Mouse (Mus musculus) MN1 (cell line): ENCODE results near the gene Cdca4.

ENCODE experiments used
- DNase-seq: peaks from one replicate; pipeline ENCODE4 v3.0.0-alpha.2; 2016; ENCODE audit warnings: low spot score

Gene Cdca4

DNA sequence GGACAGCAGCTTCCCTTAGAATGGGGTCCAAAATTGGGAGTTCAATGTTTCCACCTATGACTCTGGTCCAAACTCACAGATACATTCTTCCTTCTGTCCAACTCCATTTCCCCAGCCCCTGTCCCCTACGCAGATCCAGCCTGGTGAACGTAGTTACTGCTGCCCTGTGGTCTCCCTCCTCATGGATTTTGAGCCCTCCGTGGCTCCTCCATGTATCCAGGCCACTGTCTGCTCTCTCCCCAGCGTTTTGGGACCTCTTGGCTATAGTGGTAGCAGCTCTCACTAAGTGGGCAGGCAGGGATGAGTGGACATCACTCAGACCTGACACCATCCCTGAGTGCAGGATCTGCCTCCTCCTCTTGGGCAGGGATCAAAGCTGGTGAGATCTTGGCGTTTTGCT, 30.5 kb downstream of the Cdca4 start:
- DNase-seq: no peak

DNA sequence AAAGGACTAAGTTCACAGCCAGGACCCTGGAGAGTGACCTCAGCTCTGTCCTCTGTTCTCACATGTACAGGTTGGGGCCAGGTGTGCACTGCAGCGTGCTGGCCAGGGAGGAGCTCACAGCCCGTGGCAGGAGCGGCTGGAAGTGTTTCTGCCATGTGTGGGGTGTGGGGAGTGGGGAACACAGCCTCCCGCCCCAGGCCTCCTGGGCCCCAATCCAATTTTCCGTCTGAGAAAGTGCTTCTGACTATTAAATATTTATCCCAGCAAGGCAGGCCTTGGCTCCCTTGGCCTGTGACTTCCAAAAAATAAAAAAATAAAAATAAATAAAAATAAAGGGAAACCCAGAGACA, 30.9 kb downstream of the Cdca4 start:
- DNase-seq: no peak

DNA sequence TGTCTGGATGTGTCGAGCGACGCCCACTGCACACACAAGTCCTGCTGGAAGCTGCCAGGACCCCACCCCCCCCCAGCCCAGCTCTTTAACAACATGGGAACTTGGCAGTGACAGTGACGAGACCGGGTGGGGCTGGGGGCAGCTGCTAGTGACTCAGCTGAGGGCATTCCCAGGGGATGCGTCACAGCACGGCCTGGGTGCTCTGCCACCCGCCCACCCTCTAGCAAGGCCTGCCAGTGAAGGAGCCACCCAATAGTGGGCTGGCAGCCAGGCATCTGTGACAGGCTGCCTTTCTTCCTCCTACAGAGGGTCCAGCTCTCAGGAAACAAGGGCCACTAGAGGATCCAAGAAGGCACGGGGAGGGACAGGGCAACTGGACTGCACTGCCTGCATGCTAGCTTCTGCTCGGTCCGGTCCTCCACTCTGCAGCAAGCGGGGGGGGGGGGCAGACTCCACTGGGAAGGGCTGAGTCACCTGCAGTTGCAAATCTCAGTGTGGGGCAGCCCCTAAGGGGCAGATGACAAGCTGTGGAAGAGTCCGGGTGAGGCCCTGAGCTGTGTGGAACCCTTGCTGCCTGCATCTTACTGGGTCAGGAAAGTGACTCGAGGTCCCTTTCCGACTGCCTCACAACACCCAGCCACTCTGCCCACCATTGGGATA, 31.4 kb downstream of the Cdca4 start:
- DNase-seq: peak; percentile 71

DNA sequence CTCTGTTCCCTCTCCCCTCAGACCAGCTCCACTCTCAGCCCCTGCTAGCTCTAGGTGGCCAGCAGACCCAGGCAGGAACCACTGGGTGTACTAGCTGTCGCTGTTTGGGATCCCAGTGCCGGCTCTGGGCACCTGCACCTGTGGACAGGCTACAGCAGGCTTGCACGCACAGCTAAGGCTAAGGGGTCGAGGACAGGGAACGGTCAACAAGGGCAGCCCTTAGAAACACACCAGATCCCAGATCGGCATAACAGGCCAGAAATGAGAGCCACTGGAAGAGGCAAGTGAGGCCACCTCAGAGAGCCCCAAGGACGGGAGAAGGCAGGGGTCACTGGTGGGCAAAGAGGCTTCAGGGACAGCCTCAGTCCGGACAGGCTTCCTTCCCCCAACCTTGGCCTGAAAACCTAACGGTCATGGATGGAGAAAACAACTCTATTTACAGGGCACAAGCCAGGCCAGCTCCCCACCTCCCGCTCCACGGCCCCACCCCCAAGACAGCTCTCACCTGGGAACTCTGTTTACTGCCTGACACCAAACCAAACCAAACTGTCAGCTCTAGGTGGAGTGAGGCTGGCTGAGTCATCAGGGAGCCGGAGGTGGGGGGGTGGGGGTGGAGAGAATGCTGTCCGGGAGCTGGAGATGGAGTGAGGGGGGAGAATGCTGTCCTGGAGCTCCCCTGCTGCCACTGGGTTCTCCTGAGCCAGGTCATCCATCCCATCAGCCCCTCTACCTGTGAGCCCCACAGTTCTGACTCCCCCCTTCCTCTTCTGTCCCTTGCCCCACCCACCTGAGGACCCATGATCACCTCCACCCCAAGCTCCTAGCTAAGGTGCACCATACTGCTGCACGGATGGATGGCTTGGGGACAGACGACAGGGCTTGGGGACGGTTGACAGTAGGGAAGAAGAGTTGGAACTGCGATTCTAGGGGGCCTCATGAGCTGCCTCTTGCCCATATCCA, 32.4 kb downstream of the Cdca4 start:
- no peak for DNase-seq

DNA sequence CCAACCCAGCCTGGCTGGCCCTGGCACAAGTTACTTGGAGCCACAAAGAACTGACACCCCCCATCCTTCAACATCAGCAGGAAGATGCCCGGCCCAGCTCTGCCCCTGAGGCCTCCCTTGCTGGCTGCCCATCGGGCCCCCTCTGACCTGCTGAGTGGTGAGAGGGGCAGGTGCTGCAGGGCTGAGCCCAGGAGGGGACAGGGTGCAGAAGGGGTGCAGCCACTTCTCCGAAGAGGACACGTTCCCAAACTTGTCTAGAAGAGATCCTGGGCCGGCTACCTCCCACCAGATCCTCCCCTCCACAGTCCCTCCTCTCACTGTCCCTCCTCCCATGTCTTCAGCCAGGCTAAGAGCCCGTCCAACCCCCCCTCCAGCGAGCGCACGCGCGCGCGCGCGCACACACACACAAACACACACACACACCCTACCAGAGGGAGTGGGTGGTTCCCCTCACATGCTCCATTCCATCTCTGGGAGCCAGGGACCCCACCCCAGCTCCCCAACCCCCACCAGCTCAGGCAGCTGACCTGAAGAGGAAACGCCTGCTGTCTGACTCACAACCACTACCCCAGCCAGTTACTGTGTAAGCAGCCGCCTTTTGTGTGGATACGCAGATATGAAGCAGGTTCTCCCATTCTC, 33.6 kb downstream of the Cdca4 start:
- DNase-seq: peak; percentile 30

DNA sequence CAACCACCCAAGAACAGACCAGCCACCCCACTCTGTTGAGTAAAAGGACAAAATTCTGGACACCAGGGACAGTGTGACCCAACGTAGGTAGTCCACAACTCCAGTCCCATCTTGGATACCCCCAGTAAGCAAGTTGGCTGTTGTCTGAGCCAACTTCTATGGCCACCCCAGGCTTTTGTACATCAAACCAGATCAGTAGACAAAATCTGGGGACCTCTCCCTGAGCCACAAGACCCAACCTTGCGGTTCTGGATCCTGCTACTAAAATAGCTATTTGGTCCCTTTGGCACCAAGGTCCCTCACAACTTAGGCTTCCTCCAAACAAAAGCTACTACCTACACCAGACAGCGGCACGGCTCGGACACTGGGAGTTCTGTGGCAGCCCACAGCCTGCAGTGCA, 34.2 kb downstream of the Cdca4 start:
- no peak for DNase-seq

DNA sequence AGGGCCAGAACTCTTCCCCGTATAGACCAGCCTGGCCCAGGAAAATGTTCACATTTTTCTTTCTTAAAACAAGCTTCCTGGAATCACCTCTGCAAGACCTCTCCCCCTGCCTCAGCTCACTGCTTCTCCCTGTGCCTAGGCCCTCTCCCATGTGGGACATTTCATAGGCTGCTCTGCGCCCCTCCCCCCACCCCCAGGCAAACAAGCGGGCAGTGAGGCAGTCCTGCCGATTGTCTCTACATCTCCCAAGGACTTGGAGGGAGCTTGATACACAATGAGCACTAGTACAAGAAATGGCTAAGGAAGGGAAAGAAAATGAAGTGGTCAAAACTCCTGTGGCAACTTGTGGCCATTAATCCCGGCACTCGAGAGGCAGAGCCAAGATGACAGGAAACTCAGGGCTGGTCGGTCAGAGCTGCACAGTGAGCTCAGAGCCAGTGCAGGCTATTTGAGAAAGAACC, 34.8 kb downstream of the Cdca4 start:
- no peak for DNase-seq

DNA sequence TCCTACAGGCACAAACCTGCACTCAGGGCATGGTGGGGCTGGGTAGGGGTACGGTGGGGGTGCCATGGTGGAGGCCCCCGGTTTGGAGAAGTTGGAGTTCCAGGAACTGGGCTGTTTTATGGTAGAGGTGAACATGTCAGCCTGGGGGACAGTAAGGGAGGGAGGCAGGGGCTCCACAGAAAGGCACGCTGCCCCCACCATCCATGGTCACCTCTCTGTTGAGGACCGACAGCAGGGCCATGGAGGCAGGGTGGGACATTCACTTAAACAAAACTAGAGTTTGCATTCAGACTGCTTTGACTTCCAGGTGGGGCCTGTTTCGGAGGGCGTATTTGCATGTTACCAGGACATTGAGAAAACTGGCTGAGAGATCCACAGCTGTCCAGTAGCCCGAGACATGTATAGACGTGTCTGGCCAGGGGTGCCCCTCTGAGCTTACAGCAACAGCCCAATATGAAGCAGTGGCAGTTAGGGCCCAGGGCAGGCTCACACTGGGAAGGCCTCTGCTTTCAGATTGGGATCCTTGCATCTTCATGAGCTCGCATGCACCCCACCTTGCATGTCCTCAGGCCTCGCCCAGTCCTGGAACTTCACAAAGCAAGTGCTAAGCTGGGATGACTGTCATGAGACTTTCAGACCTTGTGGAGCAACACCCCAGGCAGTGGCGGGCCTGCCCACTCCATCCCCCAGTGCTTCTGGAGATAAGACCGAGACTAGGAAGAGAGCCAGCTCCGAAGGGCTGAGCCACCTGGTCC, 35.4 kb downstream of the Cdca4 start:
- peak; percentile 28 for DNase-seq

DNA sequence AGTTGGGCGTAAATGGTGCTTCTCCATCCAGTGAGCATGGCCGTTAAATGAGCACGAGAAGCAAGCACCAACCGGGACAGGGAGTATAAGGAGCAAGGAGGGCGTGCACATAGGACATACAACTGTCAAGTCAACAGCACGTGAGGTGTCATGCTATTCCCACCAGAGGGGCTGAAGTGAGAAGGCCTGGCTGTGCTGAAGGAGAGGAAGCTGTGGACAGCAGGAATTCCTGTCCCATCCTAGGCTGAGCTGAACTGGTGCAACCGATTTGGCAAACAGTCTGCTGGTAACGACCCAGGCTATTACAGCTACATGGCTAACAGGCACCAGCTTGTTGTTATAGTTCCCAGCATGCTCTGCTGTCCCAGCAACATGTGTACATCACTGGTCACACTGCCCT, 38.2 kb downstream of the Cdca4 start:
- DNase-seq: no peak

DNA sequence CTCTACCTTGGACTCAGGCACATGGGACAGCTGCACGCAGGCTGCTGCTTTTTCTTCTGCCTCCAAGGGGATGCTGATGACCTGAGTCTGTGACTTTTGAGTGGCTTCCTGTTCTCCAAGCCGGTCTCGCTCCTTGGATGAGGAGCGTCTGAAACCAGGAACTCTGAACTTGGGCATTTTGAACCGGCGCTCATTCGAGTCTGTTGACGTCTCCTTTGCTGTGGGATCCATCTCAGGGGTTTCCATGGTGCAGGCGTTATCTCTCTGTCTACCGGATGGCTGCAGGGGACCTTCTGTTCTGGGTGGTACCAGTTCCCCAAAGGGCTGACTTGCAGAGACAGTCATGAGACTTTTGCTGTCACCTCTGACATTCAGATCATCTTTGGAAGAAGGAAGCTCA, 54.7 kb downstream of the Cdca4 start:
- DNase-seq: no peak

DNA sequence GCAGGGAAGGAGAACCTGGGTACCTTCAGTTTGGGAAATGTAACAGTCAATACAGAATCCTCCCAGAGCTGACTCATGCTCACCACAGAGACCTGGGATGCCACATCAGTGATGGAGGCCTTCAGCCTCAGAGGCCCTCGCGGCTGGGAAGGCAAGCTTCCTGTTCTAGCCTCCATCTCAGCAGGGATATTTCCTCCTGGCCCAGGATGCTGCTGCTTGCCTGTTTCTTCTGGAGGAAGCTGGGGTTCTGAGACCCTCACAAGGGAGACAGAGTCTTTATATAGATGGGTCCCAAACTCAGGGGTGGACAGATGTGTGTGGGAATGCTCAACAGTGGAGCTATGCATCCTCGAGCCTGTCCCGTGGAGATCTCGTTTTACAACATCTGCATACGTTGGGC, 55.2 kb downstream of the Cdca4 start:
- DNase-seq: no peak

DNA sequence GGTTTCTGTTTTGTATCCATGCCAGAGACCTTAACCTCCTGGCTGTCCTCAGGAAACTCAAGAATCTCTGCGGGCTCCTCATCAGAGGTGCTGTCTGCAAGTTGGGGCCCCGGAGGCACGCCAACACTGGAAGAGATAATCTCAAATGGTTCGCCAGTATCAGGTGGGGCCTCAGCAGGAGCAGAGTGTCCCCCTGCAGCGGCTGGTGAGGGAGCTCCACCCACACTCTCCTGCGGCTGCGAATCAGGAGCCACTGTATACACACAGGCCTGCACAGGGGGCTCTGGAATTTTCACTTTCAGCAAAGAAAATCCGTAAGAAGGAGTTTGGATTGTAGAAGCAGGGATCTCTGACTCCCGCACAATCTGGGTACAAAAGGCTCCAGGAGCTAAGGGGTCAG, 55.9 kb downstream of the Cdca4 start:
- no peak for DNase-seq

DNA sequence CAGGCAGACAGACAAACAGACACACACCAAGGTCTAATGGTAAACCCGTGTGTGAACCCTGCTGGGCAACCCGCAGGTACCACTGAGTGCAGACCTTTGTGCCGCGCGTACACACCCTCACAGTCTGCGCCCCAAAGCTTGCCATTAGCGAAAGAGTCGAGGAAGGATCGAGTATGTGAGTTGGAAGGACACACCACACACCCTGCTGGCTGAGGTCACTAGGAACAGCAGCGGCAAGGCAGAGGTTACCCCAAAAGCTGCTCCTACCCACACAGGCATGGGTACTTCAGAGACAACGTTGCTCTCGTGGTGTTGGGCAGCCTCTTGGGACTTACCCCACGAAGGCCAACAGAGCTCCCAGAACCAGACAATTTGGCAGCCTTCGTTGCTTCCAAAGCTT, 56.9 kb downstream of the Cdca4 start:
- DNase-seq: no peak

DNA sequence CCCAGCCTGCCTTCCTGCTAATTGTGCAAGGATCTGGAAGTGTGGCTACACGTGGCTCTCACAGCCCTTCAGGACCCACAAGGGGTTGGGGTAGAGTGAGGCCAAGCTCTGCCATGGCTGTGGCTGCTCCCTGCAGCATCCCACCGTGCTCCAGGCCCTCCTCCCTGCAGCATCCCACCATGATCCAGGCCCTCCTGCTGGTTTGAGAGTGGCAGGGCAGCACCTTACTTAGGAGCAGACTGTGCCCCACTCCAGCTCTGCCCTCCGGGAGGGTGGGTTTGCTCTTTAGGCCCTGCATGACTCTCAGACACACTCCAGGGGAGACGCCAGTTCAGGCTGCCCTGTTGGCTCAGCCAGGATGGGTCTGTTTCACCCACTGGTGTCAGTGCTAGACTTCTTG, 58.8 kb downstream of the Cdca4 start:
- no peak for DNase-seq
